ENCODE assay signal across 8 mouse cellular contexts in the genomic region with DNA sequence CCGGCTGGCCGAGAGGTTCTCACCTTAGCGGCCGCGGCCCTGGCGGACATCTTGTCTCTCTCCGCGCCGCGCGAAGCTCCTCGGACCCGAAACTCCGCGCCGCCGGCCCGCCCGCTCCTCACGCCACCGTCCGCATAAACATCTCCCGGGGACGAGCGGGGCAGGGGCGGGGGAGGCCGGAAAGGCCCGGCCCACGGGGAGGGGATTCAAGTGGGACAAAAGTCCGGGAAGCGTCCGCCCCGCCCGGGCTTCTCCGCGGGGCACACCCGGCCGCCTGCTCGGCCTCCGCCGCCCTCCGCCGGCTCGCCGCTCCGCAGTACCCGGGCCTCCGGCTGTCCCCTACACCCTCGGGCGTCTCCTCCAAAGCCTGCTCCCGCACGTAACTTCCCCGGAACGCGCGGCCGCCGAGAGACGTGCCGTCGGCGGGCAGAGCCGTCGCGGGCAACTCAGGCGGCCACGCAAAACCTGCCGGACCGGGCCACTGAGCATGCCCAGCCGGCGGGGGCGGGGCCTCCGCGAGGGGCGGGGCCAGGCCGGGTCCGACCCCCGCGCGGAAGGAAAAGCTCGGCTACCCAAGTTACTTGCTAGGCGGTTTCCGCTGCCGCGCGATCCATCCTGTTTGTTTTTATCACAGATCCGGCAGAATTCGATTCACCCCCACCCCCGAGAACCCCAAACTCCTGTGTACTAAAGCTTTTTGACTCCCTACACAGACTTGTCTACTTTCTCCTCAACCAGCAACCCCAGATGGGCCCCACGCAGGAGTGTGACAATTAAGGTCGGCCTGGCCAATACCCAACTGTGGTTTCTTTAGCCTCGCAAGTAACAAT.
A peak's percentile ranks its signal among the peaks of the same experiment; 100 is the strongest.
DNase-seq lines count a peak whose midpoint lies in the region; ATAC-seq and TF ChIP-seq lines count a peak whose summit lies in the region.

No protein-coding gene starts in this region.

- H3K79me2 ChIP-seq in C2C12 (ENCODE audit: control insufficient read depth, insufficient read depth) = peaks cover 45% of the 10 kb centered on the region

- peak overlapping the region; percentile 91 for H3K27ac ChIP-seq in forebrain, embryonic 12.5 days
- H3K27ac ChIP-seq in heart, embryonic 16.5 days (ENCODE audit: low read length) = peak overlapping the region; percentile 99
- no peak overlapping the region for H3K27ac ChIP-seq in liver, embryonic 14.5 days
- peak overlapping the region; percentile 66 for H3K27ac ChIP-seq in neural tube, embryonic 12.5 days
- peak overlapping the region; percentile 98 for H3K27ac ChIP-seq in stomach, postnatal 0 days (replicated peaks)

- H3K36me3 ChIP-seq in C2C12 (ENCODE audit: control insufficient read depth, insufficient read depth) = no peaks in the 10 kb centered on the region
- H3K36me3 ChIP-seq in forebrain, embryonic 12.5 days (replicated peaks) = no peaks in the 10 kb centered on the region
- no peaks in the 10 kb centered on the region for H3K36me3 ChIP-seq in heart, embryonic 16.5 days (ENCODE audit: control insufficient read depth, insufficient read depth)
- H3K36me3 ChIP-seq in liver, embryonic 14.5 days (replicated peaks; ENCODE audit: control insufficient read depth, insufficient read depth, low read depth) = no peaks in the 10 kb centered on the region
- no peaks in the 10 kb centered on the region for H3K36me3 ChIP-seq in neural tube, embryonic 12.5 days
- no peaks in the 10 kb centered on the region for H3K36me3 ChIP-seq in stomach, postnatal 0 days (ENCODE audit: control insufficient read depth, insufficient read depth, low read length)

- H3K4me2 ChIP-seq in forebrain, embryonic 12.5 days = peak overlapping the region; percentile 74
- H3K4me2 ChIP-seq in heart, embryonic 16.5 days (ENCODE audit: low read depth, low read length) = peak overlapping the region; percentile 79
- H3K4me2 ChIP-seq in liver, embryonic 14.5 days (ENCODE audit: low read depth) = peak overlapping the region; percentile 60
- peak overlapping the region; percentile 82 for H3K4me2 ChIP-seq in neural tube, embryonic 12.5 days (replicated peaks)
- H3K4me2 ChIP-seq in stomach, postnatal 0 days (replicated peaks; ENCODE audit: low read depth) = peak overlapping the region; percentile 67

- H3K9me3 ChIP-seq in forebrain, embryonic 12.5 days = no peaks in the 10 kb centered on the region
- H3K9me3 ChIP-seq in heart, embryonic 16.5 days (replicated peaks; ENCODE audit: control insufficient read depth, low read length) = no peaks in the 10 kb centered on the region
- no peaks in the 10 kb centered on the region for H3K9me3 ChIP-seq in liver, embryonic 14.5 days (ENCODE audit: control insufficient read depth, low read length)
- H3K9me3 ChIP-seq in neural tube, embryonic 12.5 days = no peaks in the 10 kb centered on the region
- H3K9me3 ChIP-seq in stomach, postnatal 0 days (ENCODE audit: control insufficient read depth, low read length) = no peaks in the 10 kb centered on the region

- peaks cover 43% of the 10 kb centered on the region for H3K79me3 ChIP-seq in C2C12 (ENCODE audit: low read depth)

- no peaks in the 10 kb centered on the region for H3K27me3 ChIP-seq in C2C12 (ENCODE audit: control insufficient read depth, insufficient read depth, insufficient read length)
- no peaks in the 10 kb centered on the region for H3K27me3 ChIP-seq in forebrain, embryonic 12.5 days
- no peaks in the 10 kb centered on the region for H3K27me3 ChIP-seq in heart, embryonic 16.5 days (ENCODE audit: control insufficient read depth, insufficient read depth, low read length)
- peaks cover 55% of the 10 kb centered on the region for H3K27me3 ChIP-seq in liver, embryonic 14.5 days (ENCODE audit: control insufficient read depth, insufficient read depth, low read length)
- no peaks in the 10 kb centered on the region for H3K27me3 ChIP-seq in neural tube, embryonic 12.5 days (replicated peaks)
- no peaks in the 10 kb centered on the region for H3K27me3 ChIP-seq in stomach, postnatal 0 days (ENCODE audit: control insufficient read depth, insufficient read depth, low read length)

- no peak for TF ChIP-seq CTCF in C2C12 (IDR thresholded peaks at IDR 0.05; ENCODE audit: control insufficient read depth, insufficient read depth, insufficient read length)
- no peak for TF ChIP-seq CTCF in liver, embryonic 14.5 days (IDR thresholded peaks at IDR 0.05; ENCODE audit: low read depth)
- TF ChIP-seq CTCF in stomach, postnatal 0 days (IDR thresholded peaks at IDR 0.05; ENCODE audit: low read depth) = no peak

- TF ChIP-seq EP300 in liver, embryonic 14.5 days (IDR thresholded peaks at IDR 0.05; ENCODE audit: low read depth) = no peak
- no peak for TF ChIP-seq EP300 in stomach, postnatal 0 days (optimal IDR thresholded peaks at IDR 0.05)

- peak; percentile 61 for ATAC-seq in cerebellum, adult (ENCODE audit: insufficient number of reproducible peaks, low FRiP score, low TSS enrichment)
- peak; percentile 94 for ATAC-seq in forebrain, embryonic 12.5 days (ENCODE audit: low FRiP score)
- peak; percentile 93 for ATAC-seq in heart, embryonic 16.5 days (replicated peaks; ENCODE audit: extremely low read depth, insufficient read depth, low FRiP score)
- ATAC-seq in liver, embryonic 14.5 days (ENCODE audit: insufficient read depth) = peak; percentile 83
- ATAC-seq in neural tube, embryonic 12.5 days (ENCODE audit: low FRiP score, low read depth) = peak; percentile 89
- peak; percentile 95 for ATAC-seq in stomach, postnatal 0 days (ENCODE audit: low FRiP score, low TSS enrichment)

- peaks cover 30% of the 10 kb centered on the region for H3K4me1 ChIP-seq in forebrain, embryonic 12.5 days
- peaks cover 37% of the 10 kb centered on the region for H3K4me1 ChIP-seq in heart, embryonic 16.5 days (ENCODE audit: control insufficient read depth, insufficient read depth, low read length)
- peaks cover 0 to 7% of the 10 kb centered on the region in 2 experiments; a peak in 1 of 4 replicates for H3K4me1 ChIP-seq in liver, embryonic 14.5 days (replicated peaks; ENCODE audit: control insufficient read depth in 2 of 2, insufficient read depth in 2 of 2, low read length in 1 of 2)
- peaks cover 12% of the 10 kb centered on the region; the same call in 1 of the 2 replicates for H3K4me1 ChIP-seq in neural tube, embryonic 12.5 days
- H3K4me1 ChIP-seq in stomach, postnatal 0 days (replicated peaks; ENCODE audit: control insufficient read depth, insufficient read depth) = no peaks in the 10 kb centered on the region; the same call in 1 of the 2 replicates

- H3K4me3 ChIP-seq in C2C12 (ENCODE audit: insufficient read depth, poor library complexity, severe bottlenecking) = peak overlapping the region; percentile 68
- H3K4me3 ChIP-seq in forebrain, embryonic 12.5 days (replicated peaks) = peak overlapping the region; percentile 89
- H3K4me3 ChIP-seq in heart, embryonic 16.5 days (ENCODE audit: low read length) = peak overlapping the region; percentile 81
- H3K4me3 ChIP-seq in liver, embryonic 14.5 days (ENCODE audit: insufficient read depth in 1 of 2, low read depth in 2 of 2, low read length in 2 of 2) = peak overlapping the region; percentile 61 to 73
- H3K4me3 ChIP-seq in neural tube, embryonic 12.5 days = peak overlapping the region; percentile 87
- peak overlapping the region; percentile 87 for H3K4me3 ChIP-seq in stomach, postnatal 0 days (ENCODE audit: low read depth, low read length)

- peak; percentile 94 to 97 for DNase-seq in kidney, postnatal 36 days
- DNase-seq in liver, embryonic 14.5 days (ENCODE audit: low read depth in 3 of 3, low spot score in 3 of 3) = peak; percentile 17 to 37 (median 22)
- peak; percentile 93 for DNase-seq in stomach, postnatal 0 days (ENCODE audit: low spot score)

- WGBS in forebrain, embryonic 12.5 days = under 1% methylated on average over 73 of the region's 92 CpGs
- WGBS in heart, embryonic 16.5 days = under 1% methylated on average over 80 of the region's 92 CpGs
- under 1% methylated on average over 75 of the region's 92 CpGs for WGBS in liver, embryonic 14.5 days (ENCODE audit: insufficient replicate concordance)
- under 1% methylated on average over 89 of the region's 92 CpGs for WGBS in neural tube, embryonic 12.5 days
- WGBS in stomach, postnatal 0 days = under 1% methylated on average over 72 of the region's 92 CpGs

- peak overlapping the region; percentile 85 for H3K9ac ChIP-seq in forebrain, embryonic 12.5 days
- H3K9ac ChIP-seq in heart, embryonic 16.5 days (ENCODE audit: low read length) = peak overlapping the region; percentile 95
- H3K9ac ChIP-seq in liver, embryonic 14.5 days (replicated peaks) = peak overlapping the region; percentile 53
- peak overlapping the region; percentile 82 for H3K9ac ChIP-seq in neural tube, embryonic 12.5 days
- peak overlapping the region; percentile 91 for H3K9ac ChIP-seq in stomach, postnatal 0 days (ENCODE audit: low read length)

- peak overlapping the region; percentile 47 for H3ac ChIP-seq in C2C12 (ENCODE audit: control insufficient read depth, insufficient read length, low read depth)

TF ChIP-seq in C2C12, 6 proteins besides CTCF, POLR2A, EP300 and RAD21:
- TF ChIP-seq MAX (IDR thresholded peaks at IDR 0.05) = no peak
- TF ChIP-seq MYOD1 (IDR thresholded peaks at IDR 0.05; ENCODE audit: control insufficient read depth, insufficient read length, low read depth) = no peak
- TF ChIP-seq MYOG (IDR thresholded peaks at IDR 0.05; ENCODE audit: control insufficient read depth, extremely low read depth, insufficient read length) = no peak
- TF ChIP-seq FOSL1 (IDR thresholded peaks at IDR 0.05; ENCODE audit: insufficient read depth, low read length, poor library complexity, severe bottlenecking) = no peak
- TF ChIP-seq CEBPB (IDR thresholded peaks at IDR 0.05; ENCODE audit: low read depth) = no peak
- TF ChIP-seq USF1 (IDR thresholded peaks at IDR 0.05; ENCODE audit: low read depth) = no peak

Comparison
In these comparisons a context has a peak if more than half of its experiments do, and no peak if none do; other contexts are left out.
1. DNase-seq: peak in every context shown above with its lines; median percentile 96 in kidney, postnatal 36 days; 93 in stomach, postnatal 0 days; 22 in liver, embryonic 14.5 days.